In the genomic region with DNA sequence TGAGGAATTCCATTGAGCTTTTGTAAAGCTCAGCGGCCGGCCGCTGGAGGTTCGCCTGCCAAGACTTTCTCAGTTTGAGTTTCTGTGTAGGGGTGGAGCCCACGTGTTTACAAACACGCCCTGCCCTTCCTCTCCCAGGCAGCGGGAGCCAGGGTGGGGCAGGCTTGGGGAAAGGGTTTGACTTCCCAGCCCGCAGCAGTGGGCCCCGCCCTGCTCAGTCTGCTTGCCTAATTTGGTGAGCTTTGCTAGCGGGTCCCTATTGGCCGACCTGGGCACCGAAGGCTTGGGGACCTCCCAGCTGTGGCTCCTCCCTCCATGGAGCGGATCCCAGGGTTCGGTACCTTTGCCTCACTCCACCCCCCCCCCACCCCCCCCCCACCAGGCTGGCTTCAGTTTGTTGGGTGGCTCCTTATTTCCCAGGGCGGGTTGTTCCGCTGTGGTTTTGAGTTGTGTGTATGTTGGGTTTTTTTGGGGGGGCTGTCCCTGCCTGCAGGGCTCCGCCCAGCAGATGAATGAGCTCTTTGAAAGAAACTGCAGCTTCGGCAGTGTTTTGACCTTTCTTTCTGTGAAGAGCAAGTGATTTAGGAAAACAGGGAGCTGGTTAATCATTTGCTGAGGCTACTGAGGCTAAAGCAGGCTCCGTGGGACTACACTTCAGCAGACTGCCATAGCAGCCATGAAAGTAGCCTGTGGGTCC, we compare ENCODE assay signal across 8 mouse cellular contexts. TPM values are rescaled to one million over a fixed set of nuclear protein-coding genes. Genes with fewer than 3 reads are reported as not detected.
A peak's percentile ranks its signal among the peaks of the same experiment; 100 is the strongest.
DNase-seq lines count a peak whose midpoint lies in the region; ATAC-seq and TF ChIP-seq lines count a peak whose summit lies in the region.

No protein-coding gene starts in this region.

- DNase-seq in layer of hippocampus, adult 11-12 months (ENCODE audit: low spot score) = peak; percentile 79
- DNase-seq in layer of hippocampus, postnatal 36 days = no peak
- peak; percentile 94 for DNase-seq in embryo, embryonic 10.5 days (ENCODE audit: low spot score)
- peak; percentile 98 for DNase-seq in gastrocnemius, postnatal 25 days
- DNase-seq in spleen, adult 2 months (ENCODE audit: low read depth in 1 of 2, low spot score in 2 of 2) = peak; percentile 73 to 87

- H3K36me3 ChIP-seq in limb, embryonic 13.5 days = peaks cover 27% of the 10 kb centered on the region
- peaks cover 29% of the 10 kb centered on the region for H3K36me3 ChIP-seq in midbrain, embryonic 13.5 days
- H3K36me3 ChIP-seq in spleen, adult 2 months (ENCODE audit: control insufficient read depth, insufficient read depth, low read length) = peaks cover 9% of the 10 kb centered on the region

- H3K4me2 ChIP-seq in limb, embryonic 13.5 days (replicated peaks) = peak overlapping the region; percentile 70
- H3K4me2 ChIP-seq in midbrain, embryonic 13.5 days (replicated peaks) = peak overlapping the region; percentile 51

- H3K4me1 ChIP-seq in limb, embryonic 13.5 days = peaks cover 67% of the 10 kb centered on the region
- peaks cover 60% of the 10 kb centered on the region for H3K4me1 ChIP-seq in midbrain, embryonic 13.5 days (replicated peaks)
- peaks cover 47% of the 10 kb centered on the region for H3K4me1 ChIP-seq in spleen, adult 2 months (ENCODE audit: control insufficient read depth, insufficient read depth, insufficient read length)

- 2% methylated on average over 19 of the region's 19 CpGs for WGBS in limb, embryonic 13.5 days
- WGBS in midbrain, embryonic 13.5 days = under 1% methylated on average over 19 of the region's 19 CpGs
- WGBS in spleen, adult 2 months = 1% methylated on average over 19 of the region's 19 CpGs

- H3K4me3 ChIP-seq in limb, embryonic 13.5 days = peak overlapping the region; percentile 40
- peak overlapping the region; percentile 22 for H3K4me3 ChIP-seq in midbrain, embryonic 13.5 days (replicated peaks)
- H3K4me3 ChIP-seq in spleen, adult 2 months (ENCODE audit: extremely low read depth, insufficient read depth, insufficient read length) = peak overlapping the region; percentile 49

- no peak for TF ChIP-seq CTCF in spleen, adult 2 months (IDR thresholded peaks at IDR 0.05; ENCODE audit: extremely low read depth, insufficient read depth, insufficient read length, insufficient replicate concordance)

- H3K9me3 ChIP-seq in limb, embryonic 13.5 days = 0 out of 2 replicates have a peak, but pooled peaks cover 3% of the 10 kb centered on the region
- no peaks in the 10 kb centered on the region for H3K9me3 ChIP-seq in midbrain, embryonic 13.5 days

- no peak for TF ChIP-seq POLR2A in spleen, adult 2 months (IDR thresholded peaks at IDR 0.05; ENCODE audit: low read depth, low read length)

- H3K27me3 ChIP-seq in limb, embryonic 13.5 days = no peaks in the 10 kb centered on the region
- no peaks in the 10 kb centered on the region for H3K27me3 ChIP-seq in midbrain, embryonic 13.5 days
- H3K27me3 ChIP-seq in spleen, adult 2 months (ENCODE audit: control insufficient read depth, insufficient read depth, low read length) = no peaks in the 10 kb centered on the region

- peak overlapping the region; percentile 36; the same call in 1 of the 2 replicates for H3K9ac ChIP-seq in limb, embryonic 13.5 days
- H3K9ac ChIP-seq in midbrain, embryonic 13.5 days (replicated peaks) = 0 out of 2 replicates have a peak overlapping the region, but pooled peaks have one; percentile 36

- peak; percentile 78 for ATAC-seq in inflammation-experienced regulatory T-cells, adult 6 months
- ATAC-seq in limb, embryonic 13.5 days (ENCODE audit: low FRiP score, low read depth) = peak; percentile 92
- peak; percentile 88 for ATAC-seq in midbrain, embryonic 13.5 days

- peak overlapping the region; percentile 93 for H3K27ac ChIP-seq in limb, embryonic 13.5 days
- peak overlapping the region; percentile 83 for H3K27ac ChIP-seq in midbrain, embryonic 13.5 days
- peak overlapping the region; percentile 91 for H3K27ac ChIP-seq in spleen, adult 2 months (ENCODE audit: insufficient read depth, low read length)

RNA-seq across cellular contexts. Expression of gene Ap5z1, which starts 23.1 kb away (rescaled TPM):
- 10 to 100 TPM; 19.7 to 31.9 TPM for total RNA-seq in layer of hippocampus, postnatal 36 days (2021)
- 1 to 10 TPM; 2.5 to 4.0 TPM for total RNA-seq in gastrocnemius, postnatal 25 days (2021)
- polyA plus RNA-seq in inflammation-experienced regulatory T-cells, adult 6 months (2017; shearing (Covaris generic)) = 10 to 100 TPM; 16.8 to 19.4 (median 19.1) TPM
- polyA plus RNA-seq in limb, embryonic 13.5 days (2015; fragmentation: Nextera tagmentation; extraction: Ambion mirVana) = 7.9 and 8.1 TPM in 2 replicates
- polyA plus RNA-seq in midbrain, embryonic 13.5 days (2015; fragmentation: Nextera tagmentation; extraction: Ambion mirVana) = 14.3 and 14.8 TPM in 2 replicates
- polyA plus RNA-seq in spleen, adult 2 months (2012; rRNA removed) = 58.4 and 74.0 TPM in 2 replicates

RNA-seq across cellular contexts. Expression of gene Foxk1, which starts 39.3 kb away (rescaled TPM):
- total RNA-seq in layer of hippocampus, postnatal 36 days (2021) = 10 to 100 TPM; 47.9 to 52.2 TPM
- total RNA-seq in gastrocnemius, postnatal 25 days (2021) = 10 to 100 TPM; 10.5 to 12.1 TPM
- 10 to 100 TPM in 1 of 3 experiments, 1 to 10 TPM in 2; 6.3 to 10.1 (median 8.5) TPM for polyA plus RNA-seq in inflammation-experienced regulatory T-cells, adult 6 months (2017; shearing (Covaris generic))
- polyA plus RNA-seq in limb, embryonic 13.5 days (2015; fragmentation: Nextera tagmentation; extraction: Ambion mirVana) = 6.3 and 6.6 TPM in 2 replicates
- 4.8 and 5.1 TPM in 2 replicates for polyA plus RNA-seq in midbrain, embryonic 13.5 days (2015; fragmentation: Nextera tagmentation; extraction: Ambion mirVana)
- 39.2 and 133 TPM in 2 replicates for polyA plus RNA-seq in spleen, adult 2 months (2012; rRNA removed)

Comparison
In these comparisons a context has a peak if more than half of its experiments do, and no peak if none do; other contexts are left out.
1. DNase-seq: peak in layer of hippocampus, adult 11-12 months (single experiment), embryo, embryonic 10.5 days (single experiment), gastrocnemius, postnatal 25 days (single experiment) and spleen, adult 2 months (2 of 2); none in layer of hippocampus, postnatal 36 days (0 of 2).
2. Peak in every context shown above with its lines, with median percentiles within 50 percentile points of each other: ATAC-seq, H3K27ac ChIP-seq and H3K4me3 ChIP-seq.